Mouse (Mus musculus) mammary gland, adult 2 months (tissue): Measurements from ENCODE around the gene Slc25a17. TPM values are rescaled to one million over a fixed set of nuclear protein-coding genes. Genes with fewer than 3 reads are reported as not detected.

Source experiments
- polyA plus RNA-seq: library from polyadenylated mRNA; depleted of rRNA; stranded (reverse); fragments of >200 nt; gene quantifications from 2 replicates; pipeline ENCODE4 v1.2.3, GENCODE M21; 2012; ENCODE audit warnings: low replicate concordance; rRNA removed

The Slc25a17 gene
- polyA plus RNA-seq = 21.3 and 45.5 TPM in 2 replicates

GRCm38 (mm10) chr15:81360345-81361021 is at the start of gene Slc25a17:
Gene Slc25a17, minus strand, starts transcription at chr15:81360812.

GRCm38 (mm10) chr15:81408199-81408598 is 47.6 kb upstream of the Slc25a17 start, which contains the start of gene Dnajb7:
Gene Dnajb7, minus strand, starts transcription at chr15:81408299.

GRCm38 (mm10) chr15:81399638-81400315 is 39.2 kb upstream of the Slc25a17 start, which contains the start of the genes St13 and Xpnpep3:
Gene St13, minus strand, starts transcription at chr15:81400077.
Gene Xpnpep3, plus strand, starts transcription at chr15:81400138.

Other genes with a start within 250 kb of the Slc25a17 start
- gene Mrtfa, start 170.1 kb downstream of the Slc25a17 start, polyA plus RNA-seq = 42.6 and 77.7 TPM in 2 replicates
- 0.37 and 1.0 TPM in 2 replicates for gene Mchr1, start 125.3 kb downstream of the Slc25a17 start, polyA plus RNA-seq
- gene St13, start 39.3 kb upstream of the Slc25a17 start, polyA plus RNA-seq = 24.1 and 26.7 TPM in 2 replicates
- gene Xpnpep3, start 39.3 kb upstream of the Slc25a17 start, polyA plus RNA-seq = 8.5 and 12.4 TPM in 2 replicates
- gene Dnajb7, start 47.5 kb upstream of the Slc25a17 start, polyA plus RNA-seq = not detected in 2 replicates
- gene Rbx1, start 105.5 kb upstream of the Slc25a17 start, polyA plus RNA-seq = 33.9 and 73.1 TPM in 2 replicates
- 26.0 and 27.3 TPM in 2 replicates for gene Ep300, start 224.5 kb upstream of the Slc25a17 start, polyA plus RNA-seq